Mouse (Mus musculus) R1 (cell line): Measurements from ENCODE around the gene Trmt10c.
"Not testable (repeated sequence)": the region's sequence is repeated elsewhere in the genome, so short reads cannot be mapped to it uniquely, and the experiment has no call there.

ENCODE experiments used
- DNase-seq: peaks from one replicate; pipeline ENCODE4 v3.0.0-alpha.2; 2018; ENCODE audit warnings: low read depth, low spot score

The Trmt10c gene

DNA sequence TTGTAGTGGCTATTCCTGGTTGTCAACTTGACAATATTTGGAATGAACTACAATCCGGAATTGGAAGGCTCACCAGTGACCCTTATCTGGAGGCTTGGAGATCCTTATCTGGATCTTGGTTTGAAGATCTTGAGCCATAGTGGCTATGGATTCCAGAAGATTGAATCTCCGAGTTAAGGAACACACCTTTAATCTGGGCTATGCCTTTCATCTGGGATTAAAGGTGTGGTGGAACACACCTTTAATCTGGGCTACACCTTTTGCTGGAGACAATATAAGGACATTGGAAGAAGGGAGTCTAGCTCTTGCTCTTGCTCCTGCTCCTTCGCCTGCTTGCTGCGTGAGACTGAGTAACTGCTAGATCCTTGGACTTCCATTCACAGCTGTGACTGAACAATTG, 10.4 kb upstream of the Trmt10c start, which contains the start of gene Senp7:
Gene Senp7 (plus strand): TSS at position 301 of the 400 bp plus-strand sequence.
- DNase-seq, result not testable (repeated sequence)

DNA sequence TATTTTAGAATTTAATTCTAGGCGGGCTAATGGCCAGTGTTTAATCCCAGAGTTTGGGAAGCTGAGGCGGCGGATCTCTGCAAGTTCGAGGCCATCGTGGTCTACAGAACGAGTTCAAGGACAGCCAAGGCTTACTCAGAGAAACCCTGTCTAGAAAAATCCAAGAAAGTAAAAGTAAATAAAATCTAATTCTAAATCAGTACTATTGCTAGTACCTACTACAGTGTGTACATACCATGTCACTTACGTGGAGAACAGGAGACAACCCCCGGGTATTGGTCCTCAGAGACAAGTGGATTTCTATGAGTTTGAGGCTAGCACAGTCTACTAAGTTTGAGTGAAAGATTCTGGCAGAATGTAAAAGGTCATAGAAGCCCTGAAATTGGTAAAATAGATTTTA, 471 bp upstream of the Trmt10c start:
- DNase-seq, result no peak

DNA sequence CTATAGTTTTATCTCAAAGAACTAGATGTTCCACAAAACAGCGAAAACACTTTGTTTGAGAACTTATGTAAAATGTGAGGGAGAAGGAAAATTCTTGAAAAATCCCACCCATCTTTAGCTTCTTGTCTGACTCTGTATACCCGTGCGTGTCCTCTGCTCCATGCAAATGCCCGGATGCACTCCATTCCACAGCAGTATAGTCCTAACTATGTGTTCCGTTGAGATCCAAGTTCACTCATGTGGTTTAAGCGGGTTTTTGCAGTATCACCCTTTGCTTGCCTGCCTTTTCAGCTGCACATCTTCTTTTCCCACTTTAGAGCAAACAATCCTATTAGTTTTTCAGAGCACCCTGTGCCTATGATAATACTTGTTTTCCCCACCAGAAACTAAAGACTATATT, 1.1 kb downstream of the Trmt10c start:
- DNase-seq, result peak; percentile 54

DNA sequence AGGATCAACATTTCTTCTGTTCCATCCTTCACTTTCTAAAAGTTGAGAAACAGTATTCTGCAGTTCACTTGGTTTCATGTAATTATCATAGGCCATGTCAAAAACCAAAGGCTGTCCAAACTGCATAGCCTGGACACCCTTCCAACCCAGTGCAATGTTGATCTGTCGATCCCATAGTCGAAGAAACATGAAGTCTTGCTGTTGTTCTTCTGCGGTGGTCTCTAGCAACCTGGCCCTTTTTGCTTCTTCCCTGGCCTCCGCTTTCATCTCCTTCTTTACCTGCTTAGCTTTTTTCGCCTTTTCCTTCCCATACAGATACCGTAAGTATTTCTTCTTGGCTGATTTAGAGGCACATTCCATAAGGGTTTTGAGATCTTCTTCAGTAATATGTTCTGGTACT, 3.1 kb downstream of the Trmt10c start:
- DNase-seq, result no peak

DNA sequence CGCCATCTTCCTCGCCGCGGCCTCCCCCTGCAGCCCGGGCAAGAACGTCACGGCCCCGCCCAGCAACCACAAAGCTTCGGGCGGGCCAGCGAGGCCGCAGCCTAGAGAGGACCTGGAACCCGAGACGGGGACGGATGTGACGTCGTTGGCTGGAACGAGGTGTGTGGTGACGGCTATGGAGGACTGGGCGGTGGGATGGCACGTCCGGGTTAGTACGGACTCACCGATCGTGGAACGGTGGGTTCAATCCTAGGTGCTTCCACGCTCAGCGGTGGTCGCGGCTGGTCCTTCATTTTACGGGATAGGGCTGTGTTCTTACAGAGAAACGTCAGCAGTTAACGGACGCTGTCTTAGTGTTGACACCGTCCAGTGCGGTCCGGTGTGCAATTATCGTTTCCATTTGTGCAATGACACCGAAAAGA, 7.9 kb downstream of the Trmt10c start, which contains the start of gene Pcnp:
Gene Pcnp (minus strand): TSS at position 79 of the 422 bp plus-strand sequence.
- peak; percentile 98 for DNase-seq

DNA sequence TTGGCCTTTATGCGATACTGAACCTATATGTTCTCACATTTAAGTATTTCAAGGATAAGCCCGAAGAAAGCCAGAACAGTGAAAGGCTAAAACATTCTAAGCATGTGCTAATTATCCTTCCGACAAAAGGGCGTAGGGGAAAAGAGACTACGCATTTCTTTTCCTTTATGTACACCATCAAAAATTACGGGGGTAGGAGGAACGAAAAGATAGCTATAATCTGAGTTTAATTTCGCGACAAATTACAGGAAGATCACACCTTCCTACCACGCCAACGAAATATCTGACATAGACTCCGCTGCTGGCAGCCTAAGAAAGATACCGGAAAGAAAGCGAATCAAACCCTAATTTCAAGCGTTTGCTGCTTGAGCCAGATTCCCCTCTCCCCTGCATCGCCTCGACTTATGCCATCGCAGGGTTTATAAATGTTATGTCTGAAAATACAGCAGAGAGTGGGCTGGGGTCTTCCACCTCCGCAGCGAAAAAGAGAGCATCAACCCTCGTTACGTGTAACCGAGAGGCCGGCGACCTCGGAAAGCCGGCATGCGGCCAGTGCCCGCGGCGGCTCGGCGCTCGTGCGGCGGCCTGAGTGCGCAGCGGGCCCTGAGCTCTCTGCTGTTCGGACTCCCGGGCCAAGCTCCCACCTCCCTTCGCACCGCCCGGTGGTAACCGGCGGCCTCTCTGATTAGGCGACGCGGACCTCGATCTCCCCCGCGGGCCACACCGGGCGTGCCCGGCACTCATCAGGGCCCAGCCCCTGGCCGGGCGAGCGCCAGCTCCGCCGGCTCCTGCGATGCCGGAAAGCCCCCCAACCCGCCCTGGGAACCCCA, 8.7 kb downstream of the Trmt10c start:
- peak; percentile 50 for DNase-seq

DNA sequence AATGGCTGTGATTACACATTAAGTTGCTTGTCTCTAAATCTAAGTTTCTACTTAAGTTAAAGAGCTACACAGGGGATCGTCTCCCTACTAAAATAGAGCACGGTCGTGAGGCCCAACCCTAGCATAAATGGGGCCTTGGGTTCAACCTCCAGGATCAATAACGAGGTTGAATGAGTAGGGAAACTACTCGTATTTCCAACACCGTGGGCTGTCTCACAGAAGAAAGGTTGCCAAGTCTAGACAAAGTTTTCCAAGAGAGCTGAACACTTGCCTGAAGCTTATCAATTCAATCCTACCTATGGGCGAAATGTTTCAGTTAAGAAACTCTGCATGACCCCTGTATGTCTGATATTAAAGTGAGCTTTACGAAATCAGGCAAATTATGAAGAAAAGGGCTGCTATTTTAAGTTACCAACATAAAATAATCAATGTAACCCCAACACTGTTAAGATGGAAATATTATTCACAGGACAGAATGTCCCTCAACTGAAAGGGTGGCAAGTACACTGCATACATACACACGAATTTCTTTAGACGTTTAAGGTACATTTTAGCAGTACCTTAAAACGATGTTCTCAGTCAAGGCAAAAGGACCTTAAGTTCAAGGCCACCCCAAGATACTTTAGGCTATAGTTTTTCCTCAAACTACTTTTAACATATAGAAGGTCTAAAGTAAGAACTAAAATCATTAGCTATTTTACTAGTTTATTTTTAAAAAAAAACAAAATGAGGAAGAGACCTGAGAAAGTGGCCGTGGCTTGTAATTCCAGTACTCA, 9.6 kb downstream of the Trmt10c start:
- no peak for DNase-seq

DNA sequence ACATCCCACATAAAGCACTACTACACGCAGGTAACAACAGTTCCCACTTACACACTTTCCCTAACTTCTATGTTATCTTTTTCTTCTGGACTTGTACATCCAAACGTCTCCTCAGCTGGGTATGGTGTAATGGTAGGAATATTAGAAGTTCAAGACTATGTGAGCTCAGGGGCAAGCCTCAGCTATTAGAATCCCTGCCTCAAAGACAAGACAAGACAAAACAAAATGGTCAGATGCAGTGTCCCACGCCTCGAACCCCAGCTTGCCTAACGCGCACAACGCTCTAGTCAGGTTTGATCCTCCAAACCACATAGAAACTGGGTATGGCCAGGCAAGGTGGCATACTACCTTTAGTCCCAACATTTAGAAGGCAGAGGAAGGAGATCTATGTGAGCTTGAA, 18.0 kb downstream of the Trmt10c start:
- no peak for DNase-seq

DNA sequence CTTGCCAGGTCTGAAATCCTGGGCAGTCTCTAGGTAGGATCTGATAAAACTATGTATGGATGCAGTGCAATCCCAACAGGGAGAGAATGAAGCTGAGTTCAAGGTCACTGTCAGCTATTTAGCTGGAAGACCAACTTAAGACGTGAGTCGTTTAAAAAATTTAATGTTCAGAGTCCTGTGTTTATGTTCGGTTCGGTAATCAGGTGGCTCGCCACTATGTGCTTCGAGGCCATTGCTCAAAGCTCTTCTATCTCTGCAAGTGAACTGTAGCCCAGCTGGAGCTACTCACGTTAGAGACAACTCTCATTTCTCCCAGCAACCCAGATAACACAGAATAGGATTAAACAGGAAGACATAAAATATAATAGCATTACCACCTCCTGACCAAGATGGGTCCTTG, 23.5 kb downstream of the Trmt10c start:
- peak; percentile 10 for DNase-seq

DNA sequence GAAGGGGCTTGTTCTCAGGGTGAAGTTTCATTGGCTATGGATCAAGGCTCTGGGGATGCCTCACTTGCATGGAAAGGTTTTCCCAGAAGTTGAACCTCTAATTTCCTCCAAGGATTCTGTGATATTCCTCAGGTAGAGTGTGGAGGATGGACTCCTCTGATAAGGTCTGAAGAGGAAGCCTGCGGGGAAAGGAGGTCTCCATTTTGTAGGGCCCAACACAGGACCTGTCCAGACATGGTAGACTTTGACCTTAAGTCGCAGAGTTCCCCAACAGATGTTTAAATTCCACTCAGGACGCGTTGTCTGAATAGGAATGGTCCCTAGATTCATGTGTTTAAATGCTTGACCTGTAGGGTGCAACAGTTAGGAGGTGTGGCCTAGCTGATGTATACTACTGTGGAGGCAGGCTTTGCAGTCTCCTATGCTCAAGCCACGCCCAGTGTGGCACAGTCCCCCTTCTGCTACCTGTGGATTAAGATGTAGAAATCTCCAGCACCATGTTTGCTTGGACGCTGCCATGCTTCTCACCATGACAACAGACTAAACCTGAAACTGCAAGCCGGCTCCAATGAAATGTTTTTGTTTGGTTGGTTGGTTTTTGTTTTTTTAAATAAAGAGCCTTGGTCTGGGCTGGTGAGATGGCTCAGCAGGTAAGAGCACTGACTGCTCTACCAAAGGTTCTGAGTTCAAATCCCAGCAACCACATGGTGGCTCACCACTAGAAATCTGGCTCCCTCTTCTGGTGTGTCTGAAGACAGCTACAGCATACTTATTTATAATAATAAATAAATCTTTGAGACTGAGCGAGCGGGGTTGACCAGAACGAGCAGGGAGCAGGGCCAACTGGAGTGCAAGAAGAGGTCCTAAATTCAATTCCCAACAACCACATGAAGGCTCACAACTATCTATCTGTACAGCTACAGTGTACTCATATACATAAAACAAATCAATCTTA, 24.6 kb downstream of the Trmt10c start:
- peak; percentile 84 for DNase-seq

DNA sequence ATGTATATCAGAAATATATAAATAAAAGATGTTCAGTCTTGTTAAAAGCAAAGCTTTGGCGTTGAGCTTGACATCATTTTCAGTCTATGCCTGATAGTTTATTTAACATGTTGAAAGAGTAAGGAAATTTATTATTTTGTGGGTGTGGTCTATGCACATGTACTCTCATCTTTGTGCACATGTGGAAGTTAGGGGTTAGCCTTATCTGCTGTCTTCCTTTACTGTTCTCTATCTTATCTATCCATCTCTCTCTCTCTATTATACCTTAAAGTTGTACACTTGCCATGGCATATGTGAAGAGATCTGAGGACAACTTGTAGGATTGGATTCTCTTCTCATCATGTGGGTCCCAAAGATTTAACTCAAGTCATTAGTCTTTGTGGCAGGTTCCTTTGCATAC, 28.8 kb downstream of the Trmt10c start:
- no peak for DNase-seq

DNA sequence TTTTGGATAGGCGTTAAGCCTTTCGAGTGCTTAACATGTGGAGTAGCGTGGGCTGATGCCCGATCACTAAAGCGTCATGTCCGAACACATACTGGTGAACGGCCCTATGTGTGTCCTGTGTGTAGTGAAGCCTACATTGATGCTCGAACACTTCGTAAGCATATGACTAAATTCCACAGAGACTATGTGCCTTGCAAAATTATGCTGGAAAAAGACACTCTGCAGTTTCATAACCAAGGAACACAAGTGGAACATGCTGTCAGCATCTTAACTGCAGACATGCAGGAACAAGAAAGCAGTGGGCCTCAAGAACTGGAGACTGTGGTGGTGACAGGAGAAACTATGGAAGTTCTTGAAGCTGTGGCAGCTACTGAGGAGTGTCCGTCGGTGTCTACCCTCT, 30.8 kb downstream of the Trmt10c start:
- DNase-seq, result no peak

DNA sequence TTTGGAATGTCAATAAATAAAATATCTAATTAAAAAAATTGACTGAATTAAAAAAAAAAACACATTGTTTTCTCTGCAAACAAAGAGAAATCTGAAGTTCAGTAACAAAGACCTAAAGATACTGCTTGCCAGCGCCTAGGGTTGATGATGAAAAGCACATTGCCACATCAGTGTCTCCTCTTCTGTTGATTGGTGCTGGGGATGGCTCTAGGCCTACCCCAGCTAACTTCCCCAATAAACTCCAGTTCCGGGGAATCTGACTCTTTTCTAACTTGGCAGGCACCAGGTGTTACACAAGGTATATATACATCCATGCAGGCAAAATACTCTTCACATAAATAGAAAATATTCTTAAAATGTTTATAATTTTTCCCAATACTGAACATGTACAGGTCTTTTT, 43.4 kb downstream of the Trmt10c start:
- no peak for DNase-seq

DNA sequence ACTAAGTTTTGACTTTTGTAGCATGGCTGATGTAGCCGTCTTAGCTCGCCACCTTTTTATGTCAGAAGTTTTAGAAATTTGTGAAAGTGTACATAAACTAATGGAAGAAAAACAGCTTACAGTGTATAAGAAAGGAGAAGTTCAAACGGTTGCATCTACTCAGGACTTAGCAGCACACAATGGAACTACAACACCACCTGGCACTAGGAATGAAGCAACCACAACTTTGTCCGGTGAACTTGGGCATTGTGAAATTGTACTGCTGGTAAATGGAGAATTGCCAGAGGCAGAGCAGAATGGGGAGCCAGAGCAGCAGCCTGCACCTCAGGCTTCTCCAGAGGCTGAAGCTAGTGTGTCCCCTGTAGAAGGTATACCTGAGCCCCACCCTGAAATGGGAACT, 47.3 kb downstream of the Trmt10c start:
- DNase-seq, result no peak

DNA sequence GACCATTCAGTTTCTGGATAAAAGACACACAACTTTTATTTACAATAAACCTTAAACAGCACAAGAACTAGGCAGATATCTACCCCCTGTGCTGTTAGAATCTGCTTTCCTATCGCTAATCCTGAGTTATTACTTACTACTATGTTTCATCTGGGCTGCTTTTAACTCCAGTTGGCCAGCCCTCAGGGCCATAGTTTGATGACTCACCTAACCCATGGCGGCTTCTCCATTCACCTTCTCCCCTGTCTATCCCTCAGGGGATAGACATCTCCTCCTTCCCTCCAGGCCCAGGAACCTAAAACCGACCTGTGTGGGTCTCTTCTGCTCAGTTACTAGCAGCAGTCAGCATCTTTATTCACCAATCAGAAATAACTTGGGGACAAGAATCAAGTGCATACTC, 51.6 kb downstream of the Trmt10c start:
- no peak for DNase-seq
